Mouse (Mus musculus): Measurements from ENCODE around the gene Tiparp.

Tiparp gene

GRCm38 (mm10) chr3:65584329-65584728 lies 56.1 kb downstream of the Tiparp start:
- no peak for DNase-seq (ENCODE audit: low read depth, low spot score)

- no peak for DNase-seq (ENCODE audit: low read depth, low spot score)
Measured at GRCm38 (mm10) chr3:65585291-65585690, 57.1 kb downstream of the Tiparp start.

GRCm38 (mm10) chr3:65585823-65586482 lies 57.7 kb downstream of the Tiparp start:
- no peak for DNase-seq (ENCODE audit: low read depth, low spot score)

- DNase-seq (ENCODE audit: low read depth, low spot score): no peak
Measured at GRCm38 (mm10) chr3:65586483-65586905, 58.3 kb downstream of the Tiparp start.

GRCm38 (mm10) chr3:65586966-65587365 lies 58.8 kb downstream of the Tiparp start:
- DNase-seq (ENCODE audit: low read depth, low spot score): no peak

- DNase-seq (ENCODE audit: low read depth, low spot score): no peak
Measured at GRCm38 (mm10) chr3:65588424-65588823, 60.2 kb downstream of the Tiparp start.

GRCm38 (mm10) chr3:65592850-65593249 lies 64.6 kb downstream of the Tiparp start:
- no peak for DNase-seq (ENCODE audit: low read depth, low spot score)

- no peak for DNase-seq (ENCODE audit: low read depth, low spot score)
Measured at GRCm38 (mm10) chr3:65594493-65594892, 66.3 kb downstream of the Tiparp start.

- DNase-seq (ENCODE audit: low read depth, low spot score): no peak
Measured at GRCm38 (mm10) chr3:65595196-65595595, 67.0 kb downstream of the Tiparp start.

- DNase-seq (ENCODE audit: low read depth, low spot score): no peak
Measured at GRCm38 (mm10) chr3:65598071-65598830, 70.0 kb downstream of the Tiparp start.

- DNase-seq (ENCODE audit: low read depth, low spot score): no peak
Measured at GRCm38 (mm10) chr3:65599151-65599550, 70.9 kb downstream of the Tiparp start.

GRCm38 (mm10) chr3:65601291-65602050 lies 73.3 kb downstream of the Tiparp start:
- DNase-seq (ENCODE audit: low read depth, low spot score): no peak

- no peak for DNase-seq (ENCODE audit: low read depth, low spot score)
Measured at GRCm38 (mm10) chr3:65603392-65604055, 75.3 kb downstream of the Tiparp start.
